Mouse (Mus musculus): Measurements from ENCODE around the gene St7.

The St7 gene

DNA sequence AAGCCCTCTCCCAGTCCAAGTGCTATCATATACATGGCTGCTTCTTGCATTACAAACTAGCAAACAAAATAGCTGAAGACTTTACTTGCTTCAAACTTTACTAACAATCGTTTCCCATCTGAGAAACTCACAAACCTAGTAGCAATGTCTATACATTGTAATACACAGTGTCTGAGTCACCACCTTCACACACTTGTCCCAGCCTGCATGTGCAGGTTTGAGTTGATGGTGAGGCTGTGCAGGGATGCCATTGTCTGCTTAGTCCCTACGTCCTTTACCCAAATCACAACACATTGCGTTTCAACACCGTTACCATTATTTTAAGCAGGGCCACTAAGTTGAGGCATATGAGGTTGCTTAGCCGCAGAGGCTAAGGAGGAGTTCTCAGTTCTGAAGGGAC, 26.7 kb downstream of the St7 start:
- in situ Hi-C loops (cut with MboI, MseI) = no loop called here

DNA sequence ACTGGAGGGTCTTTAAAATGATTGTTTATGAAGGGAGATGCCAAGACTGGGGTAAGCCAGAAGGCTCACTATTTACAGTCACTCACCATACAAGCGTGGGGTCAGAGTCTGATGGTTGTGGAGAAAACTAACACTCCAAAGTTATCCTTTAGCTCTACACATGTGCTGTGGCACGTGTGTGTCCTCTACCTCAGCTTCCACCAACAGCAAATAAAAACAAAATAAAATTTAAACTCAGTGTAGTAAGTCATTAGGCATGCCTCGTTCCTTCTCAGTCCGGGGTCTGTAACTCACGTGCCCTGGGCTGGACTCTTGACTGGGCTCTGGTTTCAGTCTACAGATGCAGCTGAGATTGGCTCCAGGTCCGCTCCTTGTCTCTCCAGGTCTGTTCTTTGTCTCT, 27.3 kb downstream of the St7 start:
- in situ Hi-C loops (cut with MboI, MseI) = loop anchor here (5.0 kb wide), 2 partner anchors 33 to 117 kb away; no protein-coding TSS in a partner anchor

DNA sequence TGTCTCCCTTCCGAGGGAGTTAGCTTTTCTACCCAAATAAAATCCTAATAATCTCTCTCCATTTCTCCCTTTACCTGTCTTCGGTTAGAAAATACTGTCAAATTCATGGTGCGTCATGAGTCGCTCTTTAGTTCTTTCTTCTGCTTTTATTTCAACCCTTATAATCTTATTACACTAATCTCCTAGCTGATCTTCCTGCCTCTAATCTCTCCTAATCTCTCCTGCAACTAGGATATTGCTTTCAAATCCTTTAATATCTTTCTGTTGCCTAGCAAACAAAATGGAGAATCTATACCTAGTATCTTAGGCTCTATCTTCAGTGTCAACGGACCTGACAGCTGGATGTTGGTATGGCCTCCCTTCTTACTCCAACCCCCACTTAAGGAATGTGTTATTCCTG, 29.0 kb downstream of the St7 start:
- in situ Hi-C loops (cut with MboI, MseI) = loop anchor here (5.0 kb wide), 2 partner anchors 34 to 116 kb away; no protein-coding TSS in a partner anchor

DNA sequence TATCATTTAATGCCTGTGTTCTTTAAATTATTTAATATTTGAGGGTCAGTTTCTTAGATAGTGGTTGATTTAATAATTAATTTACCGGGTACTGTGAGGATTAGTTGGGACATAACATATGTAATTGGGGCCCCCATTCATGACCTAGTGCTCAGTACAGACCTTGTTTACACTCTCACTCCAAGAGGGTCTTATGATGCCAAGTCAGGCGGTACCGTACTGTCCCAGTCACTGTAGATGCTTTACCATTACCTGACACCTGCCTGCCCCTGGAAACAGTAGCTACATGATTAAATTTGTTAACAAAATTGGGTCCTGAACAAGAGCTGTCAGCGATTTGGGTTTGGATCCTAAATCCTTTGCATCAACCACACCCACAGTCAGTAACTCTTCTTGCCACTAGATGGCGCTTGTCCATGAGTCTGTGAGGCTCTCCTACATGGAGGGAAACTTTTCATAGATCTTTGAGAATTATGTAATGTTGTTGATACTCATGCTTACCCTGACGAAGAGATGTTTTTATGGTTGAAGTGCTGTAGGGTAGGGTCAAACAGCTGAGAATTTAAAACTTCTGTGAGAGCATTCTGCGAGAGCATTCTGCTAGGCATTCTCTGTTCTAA, 33.2 kb downstream of the St7 start:
- in situ Hi-C loops (cut with MboI, MseI) = no loop called here

DNA sequence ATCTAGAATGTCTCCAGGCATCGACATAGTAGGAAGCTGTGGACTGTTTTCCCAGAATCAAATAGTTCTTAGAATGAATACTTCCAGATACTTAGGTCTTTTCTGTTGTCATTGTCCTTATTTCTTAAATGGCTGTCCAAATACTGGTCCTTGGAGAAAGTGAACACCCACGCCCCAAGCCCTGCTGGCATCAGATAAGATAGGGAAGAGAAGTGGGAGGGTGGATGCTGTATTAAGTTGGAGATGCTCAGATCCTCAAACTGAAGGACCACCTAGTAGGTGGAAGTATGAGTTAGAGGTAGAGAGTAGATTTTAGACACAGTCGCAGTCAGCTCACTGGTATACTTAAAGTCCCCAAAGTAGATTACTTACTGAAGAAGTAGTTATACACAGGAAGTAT, 34.5 kb downstream of the St7 start:
- in situ Hi-C loops (cut with MboI, MseI) = no loop called here

DNA sequence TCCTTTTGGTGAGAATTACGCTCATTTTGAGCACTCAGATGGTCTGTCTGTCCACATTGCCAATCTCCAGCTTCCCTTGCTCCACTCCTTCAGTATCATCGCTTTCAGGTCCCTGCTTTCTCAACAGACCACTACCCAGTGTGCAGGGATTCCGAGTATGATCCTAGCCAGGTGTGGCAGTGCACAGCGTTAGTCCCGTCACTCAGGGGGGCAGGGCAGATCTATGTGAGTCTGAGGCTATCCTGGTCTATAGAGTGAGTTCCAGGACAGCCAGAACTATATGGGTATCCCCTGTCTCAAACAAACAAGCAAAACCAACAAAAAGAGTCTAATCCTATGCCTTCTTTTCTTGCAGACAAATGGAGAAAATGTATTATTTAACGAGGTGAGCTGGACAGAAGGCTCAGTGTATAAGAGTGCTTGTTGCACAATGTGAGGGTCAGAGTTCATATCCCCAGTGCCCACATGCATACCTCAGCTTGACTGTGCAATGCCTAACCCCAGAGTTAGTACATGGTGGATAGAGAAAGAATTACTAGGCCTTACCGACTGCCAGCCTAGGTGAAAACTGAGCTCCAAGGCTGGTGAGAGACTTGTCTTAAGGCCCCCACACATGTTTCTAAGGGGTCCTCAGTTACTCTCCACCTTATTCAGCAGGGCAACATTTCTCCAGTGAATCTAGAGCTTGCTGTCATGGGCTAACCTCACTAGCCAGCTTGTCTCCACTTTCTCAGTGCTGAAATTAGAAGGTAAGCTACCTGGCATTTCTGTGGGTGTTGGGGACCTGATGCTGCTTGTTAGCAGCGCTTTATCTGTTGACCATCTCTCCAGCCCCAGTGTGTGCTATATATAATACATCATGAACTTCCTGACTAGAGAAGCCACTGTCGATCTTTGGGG, 35.4 kb downstream of the St7 start:
- in situ Hi-C loops (cut with MboI, MseI) = no loop called here

DNA sequence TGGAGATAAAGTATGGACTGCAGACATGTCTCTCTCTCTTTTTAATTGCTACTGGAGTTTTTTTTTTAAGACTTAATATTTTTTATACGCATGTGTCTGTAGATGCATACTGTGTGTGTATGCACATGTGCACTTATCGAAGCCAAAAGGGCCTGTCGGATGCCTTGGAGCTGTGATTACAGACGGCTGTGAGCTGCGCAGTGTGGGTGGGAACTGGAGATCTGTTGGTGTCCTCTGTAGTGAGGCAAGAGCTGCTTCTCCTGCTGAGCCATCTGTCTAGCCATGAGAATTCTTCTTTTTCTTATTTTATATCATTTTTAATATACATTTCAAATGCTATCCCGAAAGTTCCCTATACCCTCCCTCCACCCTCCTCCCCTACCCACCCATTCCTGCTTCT, 37.4 kb downstream of the St7 start:
- in situ Hi-C loops (cut with MboI, MseI) = no loop called here

DNA sequence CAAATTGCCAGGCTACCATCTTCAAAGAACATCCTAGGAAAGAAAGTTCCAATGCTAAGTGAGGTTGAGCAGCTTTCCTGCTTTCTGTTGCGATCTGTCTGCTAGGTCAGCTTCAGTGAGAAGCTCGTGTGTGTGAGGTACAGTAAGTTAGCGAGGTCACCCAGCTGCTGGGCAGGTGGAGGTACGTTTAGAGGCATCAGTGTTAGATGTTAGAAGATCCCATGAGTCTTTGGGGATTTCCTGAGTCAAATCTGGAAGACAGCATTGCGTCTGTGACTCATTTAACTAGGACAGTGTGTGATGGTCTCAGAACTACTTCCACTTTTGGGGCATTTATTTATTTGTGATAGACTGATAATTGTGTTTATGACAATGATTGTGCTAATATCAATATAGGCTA, 39.0 kb downstream of the St7 start:
- in situ Hi-C loops (cut with MboI, MseI) = no loop called here

DNA sequence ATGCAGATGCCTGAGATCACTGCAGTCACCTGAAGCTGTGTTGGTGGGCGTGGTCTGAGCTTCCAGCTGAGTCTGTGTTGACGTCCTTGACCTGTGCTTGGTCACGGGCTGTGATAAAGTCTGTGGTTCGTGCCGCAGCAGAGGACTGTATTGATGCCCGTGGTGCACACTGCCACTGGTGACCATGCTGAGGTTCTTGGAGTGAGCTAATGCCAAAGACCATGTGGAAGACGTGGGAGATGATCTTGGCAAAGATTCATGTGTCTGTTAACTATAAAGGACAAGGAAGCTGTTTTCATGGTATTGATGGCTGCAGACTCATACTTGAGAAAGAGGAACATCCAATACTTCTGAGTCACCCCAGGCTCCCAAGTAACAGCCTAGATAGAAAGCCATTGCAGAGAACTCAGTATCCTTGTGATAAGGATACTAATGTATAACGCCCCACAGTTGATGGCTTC, 41.2 kb downstream of the St7 start:
- in situ Hi-C loops (cut with MboI, MseI) = no loop called here

DNA sequence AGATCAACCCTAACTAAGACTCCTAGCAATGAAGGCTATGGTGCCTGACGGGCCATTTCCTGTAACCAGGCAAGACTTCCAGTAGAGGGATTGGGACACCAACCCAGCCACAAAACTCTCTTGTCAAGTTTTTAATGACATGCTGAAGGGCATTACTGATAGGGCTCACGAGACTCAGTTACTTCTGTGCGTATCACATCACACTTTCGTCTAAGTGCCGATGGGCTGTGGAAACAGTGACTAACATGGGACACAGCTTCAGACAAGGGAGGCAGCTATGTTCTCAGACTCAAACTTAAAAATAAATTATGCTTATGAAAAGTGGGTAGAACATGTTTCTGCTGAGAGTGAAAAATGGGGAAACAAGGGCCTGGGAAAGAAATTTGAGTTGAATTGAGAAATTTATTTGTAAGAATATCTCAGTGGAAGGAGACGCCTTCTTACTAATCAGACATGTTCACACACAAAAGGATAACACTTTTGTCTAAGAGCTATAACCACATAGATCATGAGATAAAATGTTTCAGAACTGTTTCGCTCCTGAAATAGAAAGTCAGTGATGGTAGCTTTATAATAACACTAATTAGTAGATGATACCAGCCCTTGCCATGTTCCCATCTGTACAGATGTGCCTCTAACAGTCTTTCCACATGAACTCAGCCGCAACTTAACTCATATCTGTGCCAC, 44.7 kb downstream of the St7 start:
- in situ Hi-C loops (cut with MboI, MseI) = no loop called here

DNA sequence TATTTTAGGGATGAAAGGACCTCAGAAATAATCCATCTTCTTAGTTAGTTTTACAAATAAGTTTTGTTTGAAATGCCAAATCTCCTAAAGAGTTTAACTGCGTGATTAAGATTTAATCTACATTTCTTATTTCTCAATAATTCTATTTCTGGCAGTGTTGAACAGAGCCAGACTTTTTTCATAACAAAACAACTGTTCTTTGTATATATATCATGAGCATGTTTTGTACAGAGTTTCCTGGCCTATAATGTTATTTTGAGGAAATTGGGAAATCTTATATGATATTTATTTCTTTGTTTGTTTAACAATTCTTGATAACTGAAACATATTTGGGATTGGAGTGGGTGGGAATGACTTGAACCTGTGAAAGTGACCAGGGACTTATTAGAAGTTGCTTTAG, 47.4 kb downstream of the St7 start:
- in situ Hi-C loops (cut with MboI, MseI) = no loop called here

DNA sequence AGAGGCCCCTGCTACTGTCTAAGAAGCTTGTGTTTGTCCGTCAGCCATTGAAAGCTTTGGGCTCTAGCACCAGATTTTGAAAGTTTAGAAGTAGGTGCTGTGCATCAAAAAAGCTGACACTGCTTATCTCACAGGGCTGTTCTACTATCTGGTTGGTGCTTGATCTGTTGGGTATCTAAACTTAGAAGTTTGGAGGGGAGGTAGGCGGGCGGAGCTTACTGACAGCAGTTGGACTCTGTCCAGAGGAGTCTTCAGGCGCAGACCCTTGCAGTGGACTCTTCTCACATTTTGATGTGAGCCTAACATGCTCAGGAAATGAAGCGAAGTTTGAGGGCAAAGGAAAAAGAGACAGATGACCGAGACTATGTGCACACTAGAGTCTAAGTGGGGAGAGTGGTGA, 48.9 kb downstream of the St7 start:
- in situ Hi-C loops (cut with MboI, MseI) = no loop called here

DNA sequence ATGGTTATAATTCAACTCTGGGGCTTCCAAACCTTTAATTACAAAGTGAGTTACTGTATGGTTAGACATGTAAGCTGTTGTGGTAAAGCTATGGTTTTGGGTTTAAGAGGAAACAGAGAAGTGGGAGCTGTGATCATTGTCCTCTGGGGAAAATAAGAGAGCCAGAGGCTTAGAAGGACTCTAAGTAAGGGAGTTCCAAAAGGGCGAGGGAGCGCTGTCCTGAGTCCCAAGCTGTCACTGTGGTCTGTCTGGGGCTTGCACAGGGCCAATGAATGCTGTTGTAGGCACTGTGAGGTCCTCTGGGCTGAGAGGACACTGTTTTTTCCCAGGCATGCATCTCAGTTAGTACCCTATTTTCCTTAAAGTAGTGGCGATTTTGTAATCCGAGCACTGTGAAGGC, 49.5 kb downstream of the St7 start:
- in situ Hi-C loops (cut with MboI, MseI) = no loop called here

DNA sequence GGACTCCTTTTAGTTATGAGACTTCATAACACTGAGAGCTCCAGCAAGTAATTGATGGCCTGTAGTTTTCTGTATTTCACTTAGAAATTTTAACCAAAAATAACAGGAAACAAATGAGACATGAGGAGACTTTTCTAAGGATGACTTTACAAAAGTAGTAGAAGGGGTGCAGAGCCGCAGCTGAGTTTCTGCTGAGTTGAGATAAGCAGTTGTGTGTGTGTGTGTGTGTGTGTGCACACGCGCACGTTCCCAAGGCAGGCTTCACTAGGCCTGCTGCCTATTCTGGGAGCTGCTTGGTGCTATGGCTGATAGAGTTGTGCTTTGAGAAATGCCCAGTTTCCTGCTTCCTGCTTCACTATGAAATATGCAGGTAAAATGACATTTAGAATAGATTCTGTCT, 50.6 kb downstream of the St7 start:
- in situ Hi-C loops (cut with MboI, MseI) = no loop called here

DNA sequence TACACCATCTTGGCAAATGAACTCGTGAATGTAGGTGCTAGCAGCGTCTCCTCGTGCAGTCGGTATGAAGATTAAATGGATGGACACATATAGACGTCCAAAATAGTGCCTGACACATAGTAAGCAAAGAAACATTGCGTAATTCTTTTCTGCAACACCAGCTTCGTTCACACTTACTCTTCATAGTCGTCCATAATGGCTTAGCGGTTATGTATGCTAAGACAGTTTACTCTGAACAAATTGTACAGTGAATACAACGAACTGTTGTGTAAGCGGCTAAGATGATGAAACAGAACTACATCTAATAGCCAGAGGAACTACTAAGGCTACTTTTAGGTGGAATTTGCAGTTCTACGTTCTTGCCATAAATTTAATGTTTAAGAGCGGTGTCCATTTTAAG, 55.0 kb downstream of the St7 start:
- in situ Hi-C loops (cut with MboI, MseI) = no loop called here

DNA sequence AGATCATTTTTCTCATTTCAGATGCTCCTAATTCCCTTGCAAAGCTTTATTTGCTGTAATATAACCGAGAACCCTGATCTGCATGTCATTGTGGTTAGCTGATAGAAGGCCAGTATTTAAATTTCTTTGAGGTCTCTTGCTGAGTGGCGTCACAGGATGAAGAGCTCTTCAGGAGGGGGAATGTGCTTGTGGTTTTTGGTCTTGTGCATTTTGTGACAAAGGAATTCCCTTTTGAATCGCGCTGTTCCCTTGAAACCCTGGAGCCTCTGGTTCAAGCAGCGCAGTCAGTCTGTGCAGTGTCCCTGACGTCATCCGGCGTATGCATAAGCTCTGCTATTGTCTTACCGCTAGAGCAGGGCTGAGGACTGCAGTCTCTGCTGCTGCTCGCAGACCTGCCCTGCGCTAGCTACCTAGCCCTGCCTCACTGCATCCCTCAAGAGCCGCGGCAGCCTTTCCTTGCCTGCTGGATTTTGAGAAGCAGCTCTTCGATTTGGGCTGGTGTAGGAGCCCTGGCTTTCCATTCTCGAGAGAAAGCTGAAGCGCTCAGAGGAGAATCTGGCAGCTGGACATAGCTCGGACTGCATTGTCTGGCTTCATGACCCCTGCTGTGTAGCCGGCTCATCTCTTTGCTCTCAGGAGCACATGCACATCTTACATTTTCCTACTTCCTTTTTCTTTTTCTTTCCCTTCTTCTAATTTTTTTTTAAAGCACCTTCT, 56.3 kb downstream of the St7 start:
- in situ Hi-C loops (cut with MboI, MseI) = no loop called here

DNA sequence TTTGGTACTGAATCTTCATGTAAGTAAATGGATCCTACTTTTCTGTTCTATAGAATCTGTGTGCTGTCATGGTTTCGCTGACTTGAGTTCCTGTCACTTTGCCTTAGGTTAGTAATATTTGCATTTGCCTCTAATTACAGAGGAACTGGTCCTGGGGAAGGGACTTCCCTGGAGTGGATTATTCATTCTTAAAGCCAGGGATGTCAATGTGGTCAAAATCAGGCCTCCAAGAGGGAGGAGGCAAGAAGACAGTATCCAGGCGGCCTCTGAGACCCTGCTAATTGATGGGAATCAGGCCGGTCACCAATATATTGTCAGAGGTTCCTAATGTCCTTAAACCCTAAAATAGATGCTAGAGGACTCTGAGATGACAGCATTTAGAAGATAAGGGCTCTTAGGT, 56.9 kb downstream of the St7 start:
- in situ Hi-C loops (cut with MboI, MseI) = no loop called here

DNA sequence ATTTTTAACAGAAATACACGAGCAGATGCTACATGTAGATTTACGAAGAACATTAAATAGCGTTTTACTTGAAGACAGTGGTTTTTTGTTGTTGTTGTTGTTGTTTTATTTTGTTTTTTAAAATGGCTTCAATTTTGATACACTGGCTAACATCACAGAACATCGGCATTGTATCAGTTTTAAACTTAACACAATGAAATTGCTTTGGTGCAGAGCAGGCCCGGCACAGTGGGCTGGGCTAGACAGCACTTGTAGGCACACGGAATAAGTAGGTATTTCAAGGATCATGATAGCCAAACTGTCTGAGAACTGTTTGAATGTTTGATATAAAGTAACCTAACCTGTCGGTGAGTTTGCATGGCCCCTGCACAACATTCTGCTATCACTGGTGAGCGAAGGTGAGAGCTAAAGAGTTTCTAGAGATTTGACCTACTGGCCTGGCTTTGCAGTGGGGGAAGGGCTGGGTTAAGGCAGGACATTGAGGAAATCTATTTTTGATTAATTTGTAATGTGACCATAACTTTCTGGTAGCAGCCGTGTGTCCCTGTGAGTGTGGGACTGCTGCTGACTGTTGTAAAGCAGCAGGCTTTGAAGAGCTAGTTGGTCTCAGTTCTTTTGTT, 57.4 kb downstream of the St7 start:
- in situ Hi-C loops (cut with MboI, MseI) = no loop called here

DNA sequence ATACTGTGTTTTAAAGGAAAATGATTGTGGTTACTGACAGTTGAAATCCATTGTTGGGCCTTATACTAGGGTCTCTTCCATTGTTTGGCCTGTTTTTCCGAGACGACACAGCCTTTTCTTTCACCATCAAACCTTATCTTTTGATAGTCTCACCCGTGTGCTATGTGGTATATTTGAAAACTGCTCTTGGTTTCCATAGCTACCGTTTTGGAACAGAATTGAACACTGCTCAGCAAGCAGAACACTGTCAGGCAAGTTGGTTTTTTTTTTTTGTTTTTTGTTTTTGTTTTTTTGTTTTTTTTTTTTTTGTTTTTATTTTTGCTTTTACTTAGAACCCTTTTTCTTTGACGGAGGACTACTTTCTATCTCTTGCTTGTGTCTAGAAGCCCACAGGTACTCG, 58.2 kb downstream of the St7 start:
- in situ Hi-C loops (cut with MboI, MseI) = no loop called here

DNA sequence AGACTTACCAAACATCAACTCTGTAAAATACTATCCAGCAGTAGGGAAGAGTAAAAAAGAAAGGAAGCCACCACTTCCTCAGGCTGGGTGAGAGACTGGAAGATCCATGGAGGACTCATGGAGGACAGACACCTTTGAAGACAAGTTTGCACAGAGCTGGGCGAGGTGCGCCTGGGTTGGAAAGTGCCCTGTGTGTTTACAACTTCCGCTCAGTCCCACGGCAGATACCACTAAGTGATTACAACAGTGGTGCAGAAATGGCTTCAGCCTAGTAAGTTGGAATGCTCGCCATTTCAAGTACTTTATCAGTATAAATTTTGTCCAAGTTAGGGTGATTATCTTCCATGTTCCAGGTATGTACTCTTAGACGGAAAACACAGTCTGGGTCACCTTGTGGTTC, 63.2 kb downstream of the St7 start:
- in situ Hi-C loops (cut with MboI, MseI) = no loop called here

DNA sequence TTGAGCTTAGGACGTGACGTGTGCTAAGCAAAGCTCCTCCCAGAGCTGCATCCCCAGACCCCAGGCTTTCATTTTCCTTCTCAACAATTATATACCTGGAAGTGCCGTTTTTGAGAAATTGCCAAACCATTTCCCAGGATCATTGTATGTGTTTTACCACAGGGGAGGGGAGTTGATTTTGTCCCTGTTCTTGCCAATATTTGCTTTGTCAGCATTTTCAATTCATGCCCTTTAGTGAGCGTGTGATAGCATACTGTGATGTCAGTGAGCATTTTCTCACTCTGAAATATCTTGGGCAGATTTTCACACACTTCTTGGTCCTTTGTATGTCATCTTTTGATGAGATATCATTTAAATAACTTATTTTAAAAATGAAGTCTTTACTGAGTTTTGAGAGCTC, 65.8 kb downstream of the St7 start:
- in situ Hi-C loops (cut with MboI, MseI) = no loop called here

Measured in T-helper 1 cell (primary cell).